Mouse (Mus musculus) lung, embryonic 16.5 days (tissue): Measurements from ENCODE around the gene Slc9a1. TPM values are rescaled to one million over a fixed set of nuclear protein-coding genes. Genes with fewer than 3 reads are reported as not detected.

Experiments used
- ATAC-seq: fragments of 200-750 bp; cut with Nextera tagmentation; 2 replicates; pipeline ENCODE4 v1.8.0; 2017; ENCODE audit warnings: low read depth, mild to moderate bottlenecking, moderate library complexity
- H3K27ac ChIP-seq: fragments of 300-500 bp; sonication (generic); 2 replicates; pipeline ENCODE4 v1.5.1; 2014; ENCODE audit warnings: mild to moderate bottlenecking, control low read depth, low read length
- H3K27me3 ChIP-seq: fragments of 300-500 bp; sonication (generic); 2 replicates; pipeline ENCODE4 v1.6.1; 2014; ENCODE audit warnings: low read depth, low read length, mixed read lengths; ENCODE audit not compliant: control insufficient read depth, insufficient read depth
- H3K36me3 ChIP-seq: fragments of 300-500 bp; sonication (generic); 2 replicates; pipeline ENCODE4 v1.6.1; 2014; ENCODE audit warnings: low read length; ENCODE audit not compliant: control insufficient read depth, insufficient read depth
- H3K4me1 ChIP-seq: fragments of 300-500 bp; sonication (generic); replicated peaks from 2 replicates; pipeline ENCODE4 v1.6.1; 2014; ENCODE audit warnings: low read length, mixed read lengths; ENCODE audit not compliant: control insufficient read depth, insufficient read depth
- H3K4me2 ChIP-seq: fragments of 300-500 bp; sonication (generic); 2 replicates; pipeline ENCODE4 v1.6.1; 2014; ENCODE audit warnings: low read depth, low read length, control low read depth
- H3K4me3 ChIP-seq: fragments of 300-500 bp; sonication (generic); 2 replicates; pipeline ENCODE4 v1.5.1; 2014; ENCODE audit warnings: mild to moderate bottlenecking, low read length, control low read depth
- H3K9ac ChIP-seq: fragments of 300-500 bp; sonication (generic); 2 replicates; pipeline ENCODE4 v1.6.1; 2014; ENCODE audit warnings: low read length, control low read depth
- H3K9me3 ChIP-seq: fragments of 300-500 bp; sonication (generic); 2 replicates; pipeline ENCODE4 v1.6.1; 2016; ENCODE audit warnings: low read length; ENCODE audit not compliant: control insufficient read depth
- WGBS: fragments of 180-500 bp; shearing (Covaris S2); extraction: QIAGEN DNeasy Blood & Tissue Kit; methylation state at CpG from one replicate; pipeline ENCODE4 v1.1.7; 2014; 5-methylcytosine and 5-hydroxymethylcytosine counted together
- polyA plus RNA-seq: library from polyadenylated mRNA; unstranded; fragments of >200 nt; fragmentation: Nextera tagmentation; extraction: Ambion mirVana; gene quantifications from 2 replicates; pipeline ENCODE4 v1.2.1, GENCODE M21; 2015

Slc9a1 gene
- polyA plus RNA-seq, 1 experiment from 2014 or later = 8.8 TPM

DNA sequence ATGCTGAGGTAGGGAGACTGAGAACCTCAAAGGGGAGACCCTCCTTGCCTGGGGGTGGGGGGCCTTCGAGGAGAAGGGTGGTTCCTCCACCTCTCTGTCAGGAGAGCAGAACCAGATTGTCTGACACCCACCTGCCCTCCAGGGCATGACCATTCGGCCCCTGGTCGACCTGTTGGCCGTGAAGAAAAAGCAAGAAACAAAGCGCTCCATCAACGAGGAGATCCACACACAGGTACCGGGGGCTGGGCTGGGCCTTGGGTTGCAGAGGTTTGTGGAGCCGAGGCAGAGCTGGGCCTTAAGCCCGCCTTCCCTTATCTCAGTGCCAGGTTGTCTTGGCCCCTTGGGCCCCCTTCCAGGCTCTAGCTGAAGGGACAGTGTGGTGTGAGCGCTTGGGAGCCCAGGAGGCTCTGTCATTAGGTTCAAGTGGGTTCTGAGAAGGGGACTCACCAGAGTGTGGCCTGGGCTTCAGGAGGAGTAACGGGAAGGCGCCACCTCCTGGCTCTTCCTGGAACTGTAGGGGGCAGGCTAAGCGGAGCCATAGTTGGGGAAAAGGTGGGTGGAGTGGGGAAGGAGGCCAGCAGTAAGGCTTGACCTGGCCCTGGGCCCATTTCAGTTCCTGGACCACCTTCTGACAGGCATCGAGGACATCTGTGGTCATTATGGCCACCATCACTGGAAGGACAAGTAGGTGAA is 50.0 kb downstream of the Slc9a1 start:
- no peak overlapping the region for H3K9ac ChIP-seq
- 0 out of 2 replicates have a peak, but pooled peaks have one; percentile 15 for ATAC-seq
- no peaks in the 10 kb centered on the region for H3K27me3 ChIP-seq
- no peaks in the 10 kb centered on the region for H3K4me1 ChIP-seq
- 57% methylated on average over 14 of the region's 14 CpGs for WGBS
- peaks cover 9% of the 10 kb centered on the region for H3K36me3 ChIP-seq
- H3K4me3 ChIP-seq = no peak overlapping the region
- no peak overlapping the region for H3K27ac ChIP-seq
- H3K9me3 ChIP-seq = no peaks in the 10 kb centered on the region
- H3K4me2 ChIP-seq = no peak overlapping the region

DNA sequence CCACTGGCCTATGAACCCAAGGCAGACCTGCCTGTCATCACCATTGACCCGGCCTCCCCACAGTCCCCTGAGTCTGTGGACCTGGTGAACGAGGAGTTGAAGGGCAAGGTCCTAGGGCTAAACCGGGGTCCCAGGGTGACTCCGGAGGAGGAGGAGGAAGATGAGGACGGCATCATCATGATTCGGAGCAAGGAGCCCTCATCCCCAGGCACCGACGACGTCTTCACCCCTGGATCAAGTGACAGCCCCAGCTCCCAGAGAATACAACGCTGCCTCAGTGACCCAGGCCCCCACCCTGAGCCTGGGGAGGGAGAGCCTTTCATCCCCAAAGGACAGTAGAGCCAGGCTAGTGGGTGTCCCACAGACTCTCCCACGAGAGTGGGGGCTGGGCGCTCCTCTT is 52.5 kb downstream of the Slc9a1 start:
- WGBS = 86% methylated on average over 12 of the region's 12 CpGs
- Histone ChIP-seq H3K36me3 (peaks cover 9% of the 10 kb centered on the region), H3K27ac (no peak overlapping the region), H3K4me2 (no peak overlapping the region), H3K4me1 (no peaks in the 10 kb centered on the region), H3K9me3 (no peaks in the 10 kb centered on the region), H3K9ac (no peak overlapping the region), H3K27me3 (no peaks in the 10 kb centered on the region), H3K4me3 (no peak overlapping the region)
- no peak for ATAC-seq

DNA sequence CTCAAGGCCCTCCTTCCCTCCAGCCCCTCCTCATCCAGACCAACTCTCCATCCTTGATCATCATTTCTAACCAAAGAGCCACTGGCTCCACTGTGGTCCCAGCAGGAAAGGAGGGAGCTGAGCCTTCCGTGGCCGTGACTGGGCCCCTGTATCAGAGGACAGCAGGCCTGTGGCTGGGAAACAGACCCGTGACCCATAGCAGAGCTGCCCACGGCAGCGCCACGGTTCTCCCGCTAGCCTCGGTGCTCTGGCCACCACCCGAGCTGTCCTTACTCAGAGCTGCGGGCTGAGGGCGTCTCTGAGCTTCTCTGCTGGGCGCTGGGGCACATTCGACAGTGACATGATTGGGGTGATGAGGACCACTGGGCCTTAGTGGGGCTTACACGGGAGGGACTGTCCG is 53.1 kb downstream of the Slc9a1 start:
- H3K4me3 ChIP-seq = no peak overlapping the region
- H3K4me2 ChIP-seq = no peak overlapping the region
- H3K27ac ChIP-seq = no peak overlapping the region
- no peaks in the 10 kb centered on the region for H3K27me3 ChIP-seq
- no peaks in the 10 kb centered on the region for H3K9me3 ChIP-seq
- H3K36me3 ChIP-seq = peaks cover 9% of the 10 kb centered on the region
- H3K9ac ChIP-seq = no peak overlapping the region
- no peaks in the 10 kb centered on the region for H3K4me1 ChIP-seq
- 78% methylated on average over 15 of the region's 15 CpGs for WGBS
- no peak for ATAC-seq

- no peak overlapping the region for H3K27ac ChIP-seq
- H3K4me2 ChIP-seq = no peak overlapping the region
- ATAC-seq = peak; percentile 24; the same call in 1 of the 2 replicates
- H3K4me3 ChIP-seq = no peak overlapping the region
- H3K9ac ChIP-seq = no peak overlapping the region
- peaks cover 9% of the 10 kb centered on the region for H3K36me3 ChIP-seq
- no peaks in the 10 kb centered on the region for H3K4me1 ChIP-seq
- H3K27me3 ChIP-seq = no peaks in the 10 kb centered on the region
- WGBS = 43% methylated on average over 6 of the region's 6 CpGs
- H3K9me3 ChIP-seq = no peaks in the 10 kb centered on the region
Observed at GRCm38 (mm10) chr4:133423108-133423507, 53.6 kb downstream of the Slc9a1 start.

DNA sequence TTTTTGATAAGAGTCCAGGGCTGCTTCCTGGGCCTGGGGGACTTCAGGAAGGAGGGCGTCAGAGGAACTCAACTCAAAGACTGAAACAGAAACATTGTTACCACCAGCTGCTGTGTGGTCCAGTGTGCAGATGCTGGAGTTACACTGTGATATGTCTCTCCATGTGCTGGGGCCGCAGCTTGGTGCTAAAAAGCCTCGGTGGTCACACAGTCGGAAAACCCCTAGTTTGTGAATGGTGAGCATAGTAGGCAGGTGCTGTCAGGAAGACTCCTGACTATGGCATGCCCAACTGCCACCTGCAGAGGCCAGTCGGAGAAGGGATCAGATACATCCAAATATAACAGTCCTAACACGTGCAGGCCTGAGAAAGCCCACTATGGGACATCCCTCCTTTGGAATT is 54.2 kb downstream of the Slc9a1 start:
- H3K36me3 ChIP-seq = peaks cover 9% of the 10 kb centered on the region
- H3K4me2 ChIP-seq = no peak overlapping the region
- no peaks in the 10 kb centered on the region for H3K27me3 ChIP-seq
- 73% methylated on average over 6 of the region's 6 CpGs for WGBS
- no peak overlapping the region for H3K27ac ChIP-seq
- ATAC-seq = no peak
- no peak overlapping the region for H3K4me3 ChIP-seq
- no peaks in the 10 kb centered on the region for H3K4me1 ChIP-seq
- H3K9ac ChIP-seq = no peak overlapping the region
- H3K9me3 ChIP-seq = no peaks in the 10 kb centered on the region

GRCm38 (mm10) chr4:133424100-133424499 is 54.6 kb downstream of the Slc9a1 start:
- H3K36me3 ChIP-seq = peaks cover 9% of the 10 kb centered on the region
- H3K4me2 ChIP-seq = no peak overlapping the region

GRCm38 (mm10) chr4:133426141-133426540 is 56.6 kb downstream of the Slc9a1 start:
- no peak overlapping the region for H3K27ac ChIP-seq
- no peaks in the 10 kb centered on the region for H3K4me1 ChIP-seq
- no peak overlapping the region for H3K4me3 ChIP-seq
- WGBS = 59% methylated on average over 5 of the region's 5 CpGs
- H3K36me3 ChIP-seq = 0 out of 2 replicates have a peak, but pooled peaks cover 5% of the 10 kb centered on the region
- no peak for ATAC-seq
- H3K27me3 ChIP-seq = no peaks in the 10 kb centered on the region
- no peak overlapping the region for H3K4me2 ChIP-seq
- no peak overlapping the region for H3K9ac ChIP-seq
- H3K9me3 ChIP-seq = no peaks in the 10 kb centered on the region

More at GRCm38 (mm10) chr4:133424100-133424499, 54.6 kb downstream of the Slc9a1 start:
- H3K9me3 ChIP-seq = no peaks in the 10 kb centered on the region
- no peaks in the 10 kb centered on the region for H3K4me1 ChIP-seq
- no peak overlapping the region for H3K27ac ChIP-seq
- 35% methylated on average over 4 of the region's 4 CpGs for WGBS
- peak; percentile 57 for ATAC-seq
- no peaks in the 10 kb centered on the region for H3K27me3 ChIP-seq
- no peak overlapping the region for H3K9ac ChIP-seq
- no peak overlapping the region for H3K4me3 ChIP-seq

GRCm38 (mm10) chr4:133431508-133431907 is 62.0 kb downstream of the Slc9a1 start:
- ATAC-seq = no peak
- 74% methylated on average over 6 of the region's 6 CpGs for WGBS

DNA sequence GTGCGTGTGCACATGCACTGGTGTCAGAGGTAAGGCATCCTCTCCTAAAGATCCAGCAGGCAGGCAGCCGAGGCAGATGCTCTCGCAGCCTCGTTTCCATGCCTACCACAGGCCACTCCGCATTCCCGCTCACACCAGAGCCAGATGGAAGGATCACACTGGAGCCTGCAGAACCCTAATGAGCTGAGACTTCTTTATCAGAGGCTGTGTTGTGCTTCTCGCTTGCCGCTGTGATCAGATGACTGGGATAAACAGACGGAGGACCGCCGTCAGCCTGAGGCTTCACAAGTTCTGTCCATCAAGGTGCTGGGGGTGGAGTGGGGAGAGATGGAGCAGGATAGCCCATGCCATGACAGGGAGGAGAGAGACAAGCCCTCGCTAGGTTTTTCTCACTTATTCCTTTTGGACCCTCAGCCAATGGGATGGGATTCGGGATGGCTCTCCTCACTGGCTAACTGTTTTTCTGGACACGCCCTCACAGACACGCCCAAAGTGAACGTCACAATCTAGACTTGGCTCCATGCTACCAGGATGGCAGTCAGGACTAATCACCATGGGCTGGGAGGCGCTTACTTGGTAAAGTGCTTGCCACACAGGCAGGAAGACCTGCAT is 63.2 kb downstream of the Slc9a1 start:
- no peak overlapping the region for H3K4me2 ChIP-seq
- 17% methylated on average over 17 of the region's 17 CpGs for WGBS
- H3K27ac ChIP-seq = no peak overlapping the region
- peak; percentile 45; the same call in 1 of the 2 replicates for ATAC-seq
- H3K27me3 ChIP-seq = no peaks in the 10 kb centered on the region
- H3K9ac ChIP-seq = 0 out of 2 replicates have a peak overlapping the region, but pooled peaks have one; percentile 24
- no peaks in the 10 kb centered on the region; the same call in 1 of the 2 replicates for H3K4me1 ChIP-seq
- no peak overlapping the region for H3K4me3 ChIP-seq
- H3K36me3 ChIP-seq = no peaks in the 10 kb centered on the region
- H3K9me3 ChIP-seq = no peaks in the 10 kb centered on the region

More at GRCm38 (mm10) chr4:133431508-133431907, 62.0 kb downstream of the Slc9a1 start:
- Histone ChIP-seq H3K4me3 (no peak overlapping the region), H3K9ac (no peak overlapping the region), H3K27me3 (no peaks in the 10 kb centered on the region), H3K4me2 (no peak overlapping the region), H3K27ac (no peak overlapping the region), H3K4me1 (no peaks in the 10 kb centered on the region; the same call in 1 of the 2 replicates), H3K36me3 (no peaks in the 10 kb centered on the region), H3K9me3 (no peaks in the 10 kb centered on the region)
